Mouse (Mus musculus): ENCODE measurements around the gene Borcs8. TPM values are rescaled to one million over a fixed set of nuclear protein-coding genes. Genes with fewer than 3 reads are reported as not detected.

Borcs8 gene
- polyA plus RNA-seq, 1 experiment = 77.1 TPM

DNA sequence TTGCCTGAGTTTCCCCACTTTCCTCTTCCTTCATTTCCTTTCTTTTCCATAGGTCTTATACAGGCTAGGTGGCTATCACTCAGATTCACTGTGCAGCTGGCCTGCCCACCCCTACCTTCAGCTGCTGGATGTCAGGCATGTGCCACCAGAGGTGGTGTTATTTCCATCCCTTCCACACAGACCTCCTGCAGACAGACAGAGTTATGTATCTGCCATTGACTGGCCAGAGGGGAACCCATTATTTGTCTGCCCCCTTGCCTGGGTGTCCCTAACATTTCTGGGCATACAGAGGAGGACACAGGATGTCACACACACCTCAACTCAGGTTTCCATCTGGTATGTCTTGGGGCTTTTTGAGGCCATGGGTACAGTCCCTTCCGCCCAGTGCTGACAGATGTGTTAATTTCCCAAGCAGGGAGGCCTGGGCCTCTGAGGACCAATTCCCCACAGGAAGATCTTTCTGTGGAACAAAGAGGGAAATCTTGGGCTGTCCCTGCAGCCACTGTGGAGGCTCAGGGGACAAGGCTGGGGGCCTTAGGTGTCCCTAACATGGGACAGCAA, 18.0 kb downstream of the Borcs8 start:
- Histone ChIP-seq H3K4me3 (ENCODE audit: insufficient read depth, low read depth, low read length) (no peak overlapping the region), H3K4me1 (ENCODE audit: control insufficient read depth, insufficient read depth, insufficient read length, low read length) (no peaks in the 10 kb centered on the region; the same call in 1 of the 2 replicates), H3K27ac (replicated peaks; ENCODE audit: low read depth, low read length) (no peak overlapping the region)

DNA sequence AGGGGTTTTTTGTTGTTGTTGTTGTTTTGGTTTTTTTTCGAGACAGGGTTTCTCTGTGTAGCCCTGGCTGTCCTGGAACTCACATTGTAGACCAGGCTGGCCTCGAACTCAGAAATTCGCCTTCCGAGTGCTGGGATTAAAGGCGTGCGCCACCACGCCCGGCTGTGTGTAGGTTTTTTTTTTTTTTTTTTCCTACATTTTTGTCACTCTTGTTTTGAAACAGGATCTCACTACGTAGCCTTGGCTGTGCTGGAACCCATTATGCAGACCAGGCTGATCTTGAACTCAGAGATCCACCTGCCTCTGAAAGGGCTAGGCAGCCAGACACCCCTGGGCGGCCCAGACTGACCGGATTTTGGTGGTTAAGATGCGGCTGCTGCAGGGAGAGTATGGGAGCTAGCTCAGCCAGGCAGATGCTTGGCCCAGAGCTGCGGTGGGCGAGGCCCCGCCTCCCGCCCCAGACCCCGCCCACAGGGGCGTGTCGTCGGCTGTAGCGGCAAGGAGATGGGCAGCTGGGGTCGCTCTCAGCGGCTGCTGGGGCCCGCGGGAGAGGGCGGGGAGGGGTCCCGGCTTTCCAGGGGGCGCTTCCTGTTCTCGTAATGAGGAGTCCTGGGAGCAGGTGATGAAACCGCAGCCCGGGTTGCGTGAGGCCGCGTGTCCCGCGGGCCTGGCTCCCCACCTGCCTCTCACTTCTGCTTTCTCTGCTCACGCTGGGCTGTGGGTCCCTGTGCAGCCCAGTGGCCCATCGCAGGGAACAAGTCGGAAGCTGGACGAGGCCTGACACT, 19.0 kb downstream of the Borcs8 start:
- Histone ChIP-seq H3K27ac (replicated peaks; ENCODE audit: low read depth, low read length) (no peak overlapping the region), H3K4me3 (ENCODE audit: insufficient read depth, low read depth, low read length) (peak overlapping the region; percentile 36), H3K4me1 (ENCODE audit: control insufficient read depth, insufficient read depth, insufficient read length, low read length) (no peaks in the 10 kb centered on the region; the same call in 1 of the 2 replicates)

DNA sequence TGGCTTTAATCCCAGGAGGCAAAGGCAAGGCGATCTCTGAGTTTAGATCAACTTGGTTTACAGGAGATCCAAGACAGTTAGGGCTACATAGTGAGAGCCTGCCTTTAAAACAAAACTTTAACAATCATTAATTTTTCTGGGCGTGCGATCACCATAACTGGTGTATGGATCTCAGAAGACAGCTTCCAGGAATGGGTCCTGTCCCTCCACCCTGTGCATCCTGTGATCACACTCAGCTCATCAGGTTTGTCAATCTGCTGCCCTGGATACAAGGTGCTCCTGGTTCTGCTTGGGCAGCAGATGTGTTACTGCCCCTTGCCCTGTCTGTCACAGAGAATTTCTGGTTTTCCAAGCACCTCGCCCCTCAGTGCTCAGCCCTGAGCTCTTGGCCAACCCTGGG, 19.9 kb downstream of the Borcs8 start:
- no peak overlapping the region for H3K4me3 ChIP-seq (ENCODE audit: insufficient read depth, low read depth, low read length)
- H3K27ac ChIP-seq (replicated peaks; ENCODE audit: low read depth, low read length) = no peak overlapping the region
- H3K4me1 ChIP-seq (ENCODE audit: control insufficient read depth, insufficient read depth, insufficient read length, low read length) = no peaks in the 10 kb centered on the region; the same call in 1 of the 2 replicates

DNA sequence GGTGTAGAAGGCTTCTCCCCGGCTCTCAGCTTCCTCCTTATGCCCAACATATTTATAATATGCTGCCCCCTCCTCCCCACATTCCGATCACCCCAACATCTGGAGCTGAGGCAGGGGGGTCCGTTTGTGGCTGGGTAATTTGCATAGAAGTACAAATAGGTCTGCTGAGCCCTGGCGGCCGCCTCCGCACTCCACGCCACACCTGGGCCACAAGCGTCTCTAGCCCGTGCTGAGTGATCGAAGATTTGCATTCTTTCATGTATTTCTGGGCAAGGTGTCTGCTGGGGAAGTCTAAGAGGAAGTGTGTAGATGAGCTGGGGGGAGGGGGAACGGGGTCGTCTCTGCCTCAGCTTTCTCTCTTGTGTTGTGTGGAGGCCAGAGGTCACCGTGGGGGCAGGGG, 20.7 kb downstream of the Borcs8 start:
- no peaks in the 10 kb centered on the region; the same call in 1 of the 2 replicates for H3K4me1 ChIP-seq (ENCODE audit: control insufficient read depth, insufficient read depth, insufficient read length, low read length)
- no peak overlapping the region for H3K27ac ChIP-seq (replicated peaks; ENCODE audit: low read depth, low read length)
- no peak overlapping the region for H3K4me3 ChIP-seq (ENCODE audit: insufficient read depth, low read depth, low read length)

DNA sequence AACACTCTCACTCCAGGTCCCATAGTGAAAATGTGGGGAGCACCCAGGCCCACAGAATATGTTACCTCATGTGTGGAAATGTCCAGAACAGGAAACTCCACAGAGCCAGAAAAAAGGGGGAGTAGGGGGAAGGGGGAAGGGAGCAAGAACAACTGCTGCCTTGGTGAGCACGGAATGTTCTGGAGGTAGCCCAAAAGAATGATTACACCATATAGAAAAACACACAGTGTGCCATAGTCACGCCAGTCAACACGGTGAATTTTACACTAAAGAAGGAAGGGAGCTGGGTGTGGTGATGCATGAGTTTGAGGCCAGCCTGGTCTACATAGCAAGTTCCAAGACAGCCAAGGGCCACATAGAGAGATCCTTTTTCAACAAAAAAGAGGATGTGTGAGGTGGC, 24.0 kb downstream of the Borcs8 start:
- H3K4me1 ChIP-seq (ENCODE audit: control insufficient read depth, insufficient read depth, insufficient read length, low read length) = no peaks in the 10 kb centered on the region; the same call in 1 of the 2 replicates
- H3K27ac ChIP-seq (replicated peaks; ENCODE audit: low read depth, low read length) = no peak overlapping the region
- no peak overlapping the region for H3K4me3 ChIP-seq (ENCODE audit: insufficient read depth, low read depth, low read length)

DNA sequence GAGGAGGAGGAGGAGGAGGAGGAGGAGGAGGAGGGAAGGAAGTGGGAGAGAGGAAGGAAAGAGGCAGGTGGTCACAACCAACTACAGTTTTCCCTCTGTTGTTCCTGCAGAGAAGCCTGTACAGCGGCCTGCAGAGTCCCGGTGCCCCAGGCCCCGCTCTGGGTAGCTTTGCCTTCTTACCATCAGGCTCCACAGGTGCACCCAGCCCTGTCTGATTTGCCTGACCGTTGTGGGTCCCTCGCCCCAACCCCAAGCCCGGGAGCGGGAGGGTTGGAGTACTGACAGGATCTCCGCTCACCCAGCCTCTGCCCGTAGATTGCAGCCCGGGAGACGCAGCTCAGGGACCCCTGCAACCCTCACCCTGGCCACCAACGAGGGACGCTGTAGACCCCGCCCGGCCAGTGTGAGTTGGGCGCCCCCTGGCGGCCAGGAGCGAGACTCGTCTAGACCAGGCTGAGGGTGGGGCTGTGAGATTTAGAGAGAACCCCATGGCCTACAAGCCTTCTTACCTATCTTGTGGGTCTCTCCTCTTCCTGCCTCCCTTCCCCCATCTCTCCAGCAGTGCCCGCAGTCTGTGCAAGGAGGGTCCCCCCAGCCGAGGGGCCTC, 27.3 kb downstream of the Borcs8 start:
- Histone ChIP-seq H3K27ac (replicated peaks; ENCODE audit: low read depth, low read length) (no peak overlapping the region), H3K4me1 (ENCODE audit: control insufficient read depth, insufficient read depth, insufficient read length, low read length) (peaks cover 3% of the 10 kb centered on the region; the same call in 1 of the 2 replicates), H3K4me3 (ENCODE audit: insufficient read depth, low read depth, low read length) (no peak overlapping the region)

DNA sequence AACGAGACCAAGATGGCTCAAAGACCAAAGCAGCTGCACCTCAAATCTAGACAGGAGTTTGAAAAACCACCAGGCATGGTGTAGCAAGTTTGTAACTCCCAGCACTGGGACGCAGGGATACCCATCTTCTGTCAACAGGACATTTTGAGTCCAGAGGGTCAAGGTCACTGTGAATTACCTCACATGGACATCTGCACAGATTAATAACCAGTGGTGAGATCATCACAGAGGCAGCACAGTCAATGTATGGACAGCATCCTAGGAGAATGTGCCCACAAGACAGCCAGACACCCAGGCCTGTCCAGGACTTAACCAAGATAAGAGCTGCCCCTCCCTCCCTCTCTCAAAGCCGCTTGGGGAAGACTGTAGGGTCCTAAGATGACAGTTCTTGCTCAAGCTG, 30.8 kb downstream of the Borcs8 start:
- peaks cover 6% of the 10 kb centered on the region; the same call in 1 of the 2 replicates for H3K4me1 ChIP-seq (ENCODE audit: control insufficient read depth, insufficient read depth, insufficient read length, low read length)
- no peak overlapping the region for H3K4me3 ChIP-seq (ENCODE audit: insufficient read depth, low read depth, low read length)
- no peak overlapping the region for H3K27ac ChIP-seq (replicated peaks; ENCODE audit: low read depth, low read length)

DNA sequence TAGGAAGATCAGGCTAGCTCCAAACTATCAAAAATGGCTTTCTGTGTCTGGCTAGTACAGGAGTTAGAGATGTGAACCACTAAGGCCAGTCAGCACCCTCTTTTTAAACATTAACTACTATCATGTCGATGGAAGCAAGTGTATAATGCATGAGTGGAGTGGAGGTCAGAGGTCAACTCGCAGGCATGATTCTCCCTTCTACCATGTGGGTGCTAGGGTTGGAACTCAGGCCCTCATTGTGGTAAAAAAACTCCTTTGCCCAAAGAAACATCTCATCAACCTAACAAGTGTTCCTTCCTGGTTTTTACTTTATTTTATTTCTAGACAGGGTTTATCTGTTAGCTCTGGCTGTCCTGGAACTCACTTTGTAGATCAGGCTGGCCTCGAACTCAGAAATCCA, 31.4 kb downstream of the Borcs8 start:
- Histone ChIP-seq H3K4me3 (ENCODE audit: insufficient read depth, low read depth, low read length) (no peak overlapping the region), H3K4me1 (ENCODE audit: control insufficient read depth, insufficient read depth, insufficient read length, low read length) (peaks cover 6% of the 10 kb centered on the region; the same call in 1 of the 2 replicates), H3K27ac (replicated peaks; ENCODE audit: low read depth, low read length) (no peak overlapping the region)

DNA sequence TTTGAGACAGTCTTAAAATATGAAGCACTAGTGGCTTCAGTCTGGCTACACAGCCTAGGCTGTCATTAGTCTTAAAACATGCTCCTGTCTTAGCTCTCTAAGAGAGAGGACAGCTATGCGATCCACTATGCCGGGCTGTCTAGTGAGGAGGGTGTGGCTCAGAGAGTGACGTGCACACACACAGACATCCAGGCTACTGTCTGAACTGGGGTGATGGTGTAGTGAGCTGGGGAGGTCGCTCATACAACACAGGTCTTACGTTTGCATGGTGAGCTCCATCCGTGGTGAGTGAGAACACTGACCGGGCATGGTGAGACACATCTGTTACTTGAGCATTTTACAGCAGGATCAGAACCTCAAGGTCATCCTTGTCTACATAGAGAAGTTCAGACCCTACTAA, 31.9 kb downstream of the Borcs8 start:
- Histone ChIP-seq H3K4me3 (ENCODE audit: insufficient read depth, low read depth, low read length) (no peak overlapping the region), H3K4me1 (ENCODE audit: control insufficient read depth, insufficient read depth, insufficient read length, low read length) (peaks cover 6% of the 10 kb centered on the region; the same call in 1 of the 2 replicates), H3K27ac (replicated peaks; ENCODE audit: low read depth, low read length) (no peak overlapping the region)

DNA sequence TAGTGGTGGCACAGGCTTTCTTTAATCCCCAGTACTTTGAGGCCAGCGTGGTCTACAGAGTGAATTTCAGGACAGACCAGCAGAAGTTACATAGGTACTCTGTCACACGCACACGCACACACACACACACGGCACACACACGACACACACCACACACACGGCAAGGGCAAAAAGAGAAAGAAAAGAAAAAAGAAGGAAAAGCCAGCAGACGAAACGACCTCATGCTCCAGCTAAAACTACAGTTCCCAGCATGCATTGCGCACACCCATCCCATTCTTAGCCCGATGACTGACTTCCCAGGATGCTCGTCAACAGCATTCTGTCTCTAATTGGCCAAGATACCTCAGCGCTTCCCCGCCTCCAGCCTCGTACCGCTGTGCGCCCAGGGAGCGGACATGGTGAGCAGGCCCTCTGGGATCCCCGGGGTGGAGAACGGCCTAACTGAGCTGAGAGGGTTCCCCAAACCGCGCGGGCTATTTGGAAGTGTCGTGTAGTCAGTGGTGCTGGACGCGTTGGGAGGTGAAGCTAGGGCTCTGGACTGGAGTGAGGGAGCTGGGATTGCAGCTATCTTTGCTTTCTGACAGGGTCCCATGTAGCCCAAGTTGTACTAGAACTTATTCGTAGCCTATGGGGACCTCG, 32.9 kb downstream of the Borcs8 start, which contains the start of gene Tmem161a:
Tmem161a (plus strand) TSS at position 314 of the 639 bp plus-strand sequence.
- Histone ChIP-seq H3K4me3 (ENCODE audit: insufficient read depth, low read depth, low read length) (peak within 1 kb of the TSS; percentile 86), H3K4me1 (ENCODE audit: control insufficient read depth, insufficient read depth, insufficient read length, low read length) (peaks cover 6% of the 10 kb centered on the region; the same call in 1 of the 2 replicates), H3K27ac (replicated peaks; ENCODE audit: low read depth, low read length) (peak within 1 kb of the TSS; percentile 81)

DNA sequence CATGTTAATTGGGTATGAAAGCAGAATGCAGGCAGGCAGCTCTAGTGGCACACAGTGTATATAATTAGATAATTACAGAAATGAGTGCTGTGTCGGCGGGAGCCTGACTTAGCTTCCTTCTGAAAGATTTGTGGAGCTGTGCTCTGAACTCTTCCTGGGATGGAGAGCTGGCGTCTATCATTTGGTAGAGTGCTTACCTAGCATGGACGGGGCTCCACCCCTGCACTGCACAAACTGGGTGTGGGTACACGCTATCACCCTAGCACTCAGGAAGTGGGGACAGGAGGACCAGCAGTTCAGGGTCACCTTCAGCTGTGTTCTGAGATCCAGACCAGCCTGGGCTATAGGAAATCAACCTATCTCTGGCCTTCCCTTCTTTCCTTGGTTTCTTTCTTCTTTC, 34.0 kb downstream of the Borcs8 start:
- Histone ChIP-seq H3K4me1 (ENCODE audit: control insufficient read depth, insufficient read depth, insufficient read length, low read length) (peaks cover 6% of the 10 kb centered on the region; the same call in 1 of the 2 replicates), H3K27ac (replicated peaks; ENCODE audit: low read depth, low read length) (no peak overlapping the region), H3K4me3 (ENCODE audit: insufficient read depth, low read depth, low read length) (no peak overlapping the region)

DNA sequence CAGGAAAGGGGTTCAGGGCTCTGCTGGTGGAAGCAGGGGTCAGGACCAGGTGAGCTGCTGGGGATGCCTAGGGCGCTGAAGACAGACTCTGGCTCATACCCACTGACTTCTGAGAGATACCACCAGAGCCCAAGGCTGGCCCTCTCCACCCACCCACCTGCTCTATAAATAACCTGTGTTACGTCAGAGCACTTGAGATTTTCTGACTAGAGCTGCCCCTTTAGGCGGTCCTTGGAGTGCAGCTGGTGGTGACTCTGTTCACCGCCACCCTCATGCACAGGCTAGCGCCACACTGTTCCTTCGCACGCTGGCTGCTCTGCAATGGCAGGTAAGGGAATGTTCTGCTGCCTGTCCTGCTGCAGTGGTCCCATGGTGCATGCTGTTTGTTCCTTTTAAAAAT, 34.8 kb downstream of the Borcs8 start:
- Histone ChIP-seq H3K27ac (replicated peaks; ENCODE audit: low read depth, low read length) (no peak overlapping the region), H3K4me1 (ENCODE audit: control insufficient read depth, insufficient read depth, insufficient read length, low read length) (peaks cover 6% of the 10 kb centered on the region; the same call in 1 of the 2 replicates), H3K4me3 (ENCODE audit: insufficient read depth, low read depth, low read length) (no peak overlapping the region)

DNA sequence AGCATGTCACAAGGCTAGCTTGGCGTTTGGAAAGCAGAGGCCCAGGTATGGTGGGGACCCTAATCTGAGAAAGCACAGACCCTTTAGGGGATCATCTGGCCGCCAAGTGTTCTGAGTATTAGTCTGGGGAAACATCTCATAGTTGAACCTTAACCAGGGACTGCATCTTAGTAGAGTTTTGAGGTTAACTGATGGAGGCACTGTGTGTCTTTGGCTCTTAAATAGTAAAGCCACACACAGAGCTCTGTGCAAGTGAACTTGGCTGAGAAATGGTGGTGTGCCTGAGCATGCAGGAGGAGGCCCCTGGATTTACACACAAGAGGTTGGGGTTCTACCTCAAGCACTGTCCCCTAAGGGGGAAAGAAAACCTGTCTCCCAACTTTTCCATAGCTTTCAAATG, 38.9 kb downstream of the Borcs8 start:
- H3K4me1 ChIP-seq (ENCODE audit: control insufficient read depth, insufficient read depth, insufficient read length, low read length) = 0 out of 2 replicates have a peak, but pooled peaks cover 2% of the 10 kb centered on the region
- no peak overlapping the region for H3K4me3 ChIP-seq (ENCODE audit: insufficient read depth, low read depth, low read length)
- H3K27ac ChIP-seq (replicated peaks; ENCODE audit: low read depth, low read length) = no peak overlapping the region

DNA sequence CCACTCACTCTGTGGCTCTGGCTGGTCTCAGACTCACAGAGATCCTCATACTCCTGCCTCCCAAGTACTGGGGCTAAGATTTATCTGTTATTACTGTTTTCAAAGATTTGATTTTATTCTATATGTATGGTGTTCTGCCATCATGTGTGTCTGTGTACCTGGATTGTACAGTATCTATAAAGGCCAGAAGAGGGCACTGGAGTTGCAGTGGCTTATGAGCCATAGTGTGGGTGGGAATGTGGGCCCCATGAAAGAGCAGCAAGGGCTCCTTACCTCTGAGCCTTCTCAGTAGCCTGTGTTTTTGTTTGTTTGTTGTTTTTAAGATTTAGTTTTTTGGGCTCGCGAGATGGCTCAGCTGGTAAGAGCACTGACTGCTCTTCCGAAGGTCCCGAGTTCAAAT, 39.8 kb downstream of the Borcs8 start:
- Histone ChIP-seq H3K4me1 (ENCODE audit: control insufficient read depth, insufficient read depth, insufficient read length, low read length) (no peaks in the 10 kb centered on the region), H3K27ac (replicated peaks; ENCODE audit: low read depth, low read length) (no peak overlapping the region), H3K4me3 (ENCODE audit: insufficient read depth, low read depth, low read length) (no peak overlapping the region)

Measured in brown adipose tissue, adult 24 weeks (tissue).